Mouse (Mus musculus): Measurements from ENCODE around the gene Odf3l2.

DNA sequence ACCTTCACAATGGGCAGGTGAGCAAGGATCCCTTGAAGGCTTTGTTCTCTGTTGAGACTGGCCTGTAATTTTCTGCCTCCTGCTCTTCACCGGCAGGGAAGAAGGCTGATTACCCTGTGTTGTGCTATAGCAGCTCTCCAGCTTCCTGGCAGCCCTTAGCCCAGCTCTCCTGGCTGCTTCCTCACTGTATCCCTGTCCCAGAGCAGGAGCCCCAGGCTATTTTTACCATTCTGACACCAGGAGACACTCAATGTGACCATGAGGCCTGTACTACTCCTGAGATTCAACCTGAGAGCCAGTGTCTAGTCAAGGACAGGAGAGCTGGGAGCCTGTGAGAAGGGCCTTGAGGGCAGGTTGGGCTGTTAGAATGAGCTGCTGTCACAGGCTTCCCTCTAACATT lies 41.2 kb upstream of the Odf3l2 start:
- TF ChIP-seq TAL1 (conservative IDR thresholded peaks at IDR 0.05; ENCODE audit: low read depth, low read length) (no peak), CTCF (IDR thresholded peaks at IDR 0.05; ENCODE audit: low read depth, low read length) (no peak), GATA1 (IDR thresholded peaks at IDR 0.05; ENCODE audit: borderline replicate concordance, low read length) (no peak), POLR2AphosphoS5 (IDR thresholded peaks at IDR 0.05; ENCODE audit: insufficient replicate concordance, low read depth, low read length) (no peak)

Data from G1E (cell line).